Mouse (Mus musculus): ENCODE data around the gene Pnpla1. TPM values are rescaled to one million over a fixed set of nuclear protein-coding genes. Genes with fewer than 3 reads are reported as not detected.
"Not testable (repeated sequence)": the region's sequence is repeated elsewhere in the genome, so short reads cannot be mapped to it uniquely, and the experiment has no call there.

Pnpla1 gene
- total RNA-seq, 2 experiments from 2014 or later: under 0.01 TPM; not detected in 1

GRCm38 (mm10) chr17:28837840-28838239 is 20.4 kb upstream of the Pnpla1 start:
- no peak for ATAC-seq (replicated peaks; ENCODE audit: poor library complexity, severe bottlenecking)

- ATAC-seq (replicated peaks; ENCODE audit: poor library complexity, severe bottlenecking): not testable (repeated sequence)
These were observed 16.3 kb upstream of the Pnpla1 start for GRCm38 (mm10) chr17:28841947-28842346.

- no peak for ATAC-seq (replicated peaks; ENCODE audit: poor library complexity, severe bottlenecking)
These were observed 14.5 kb upstream of the Pnpla1 start for GRCm38 (mm10) chr17:28843665-28844064.

- ATAC-seq (replicated peaks; ENCODE audit: poor library complexity, severe bottlenecking): no peak
These were observed 11.1 kb upstream of the Pnpla1 start for GRCm38 (mm10) chr17:28846974-28847617.

GRCm38 (mm10) chr17:28850511-28850910 is 7.7 kb upstream of the Pnpla1 start:
- ATAC-seq (replicated peaks; ENCODE audit: poor library complexity, severe bottlenecking): no peak

GRCm38 (mm10) chr17:28854377-28854776 is 3.8 kb upstream of the Pnpla1 start:
- peak; percentile 53 for ATAC-seq (replicated peaks; ENCODE audit: poor library complexity, severe bottlenecking)

- ATAC-seq (replicated peaks; ENCODE audit: poor library complexity, severe bottlenecking): peak; percentile 16
These were observed 2.9 kb upstream of the Pnpla1 start for GRCm38 (mm10) chr17:28855166-28855885.

GRCm38 (mm10) chr17:28856030-28856429 is 2.2 kb upstream of the Pnpla1 start:
- ATAC-seq (replicated peaks; ENCODE audit: poor library complexity, severe bottlenecking): peak; percentile 88

- ATAC-seq (replicated peaks; ENCODE audit: poor library complexity, severe bottlenecking): no peak
These were observed 5.7 kb downstream of the Pnpla1 start for GRCm38 (mm10) chr17:28863926-28864325.

GRCm38 (mm10) chr17:28864464-28864863 is 6.3 kb downstream of the Pnpla1 start:
- no peak for ATAC-seq (replicated peaks; ENCODE audit: poor library complexity, severe bottlenecking)

- no peak for ATAC-seq (replicated peaks; ENCODE audit: poor library complexity, severe bottlenecking)
These were observed 8.7 kb downstream of the Pnpla1 start for GRCm38 (mm10) chr17:28866921-28867320.

GRCm38 (mm10) chr17:28867381-28867780 is 9.2 kb downstream of the Pnpla1 start:
- peak; percentile 51 for ATAC-seq (replicated peaks; ENCODE audit: poor library complexity, severe bottlenecking)

GRCm38 (mm10) chr17:28869412-28870110 is 11.3 kb downstream of the Pnpla1 start:
- ATAC-seq (replicated peaks; ENCODE audit: poor library complexity, severe bottlenecking): no peak

- no peak for ATAC-seq (replicated peaks; ENCODE audit: poor library complexity, severe bottlenecking)
These were observed 12.2 kb downstream of the Pnpla1 start for GRCm38 (mm10) chr17:28870435-28870834.

GRCm38 (mm10) chr17:28871831-28872230 is 13.6 kb downstream of the Pnpla1 start:
- no peak for ATAC-seq (replicated peaks; ENCODE audit: poor library complexity, severe bottlenecking)

GRCm38 (mm10) chr17:28872322-28872721 is 14.1 kb downstream of the Pnpla1 start:
- ATAC-seq (replicated peaks; ENCODE audit: poor library complexity, severe bottlenecking): no peak

GRCm38 (mm10) chr17:28874216-28874615 is 16.0 kb downstream of the Pnpla1 start:
- ATAC-seq (replicated peaks; ENCODE audit: poor library complexity, severe bottlenecking): no peak

- no peak for ATAC-seq (replicated peaks; ENCODE audit: poor library complexity, severe bottlenecking)
These were observed 16.6 kb downstream of the Pnpla1 start for GRCm38 (mm10) chr17:28874825-28875224.

- peak; percentile 45; the same call in 1 of the 2 replicates for ATAC-seq (replicated peaks; ENCODE audit: poor library complexity, severe bottlenecking)
These were observed 17.1 kb downstream of the Pnpla1 start for GRCm38 (mm10) chr17:28875316-28875715.

- ATAC-seq (replicated peaks; ENCODE audit: poor library complexity, severe bottlenecking): no peak
These were observed 18.1 kb downstream of the Pnpla1 start for GRCm38 (mm10) chr17:28876331-28876730.

- ATAC-seq (replicated peaks; ENCODE audit: poor library complexity, severe bottlenecking): peak; percentile 65
These were observed 18.6 kb downstream of the Pnpla1 start for GRCm38 (mm10) chr17:28876821-28877220.

All from granulocyte monocyte progenitor cell, adult 5-6 weeks (primary cell).